Mouse (Mus musculus): Measurements from ENCODE around the gene Art3. TPM values are rescaled to one million over a fixed set of nuclear protein-coding genes. Genes with fewer than 3 reads are reported as not detected.

The Art3 gene
- total RNA-seq, 2 experiments from 2014 or later = 284 to 319 TPM

- peak; percentile 87 for DNase-seq
These were observed 50.1 kb downstream of the Art3 start for GRCm38 (mm10) chr5:92381550-92382348.

- DNase-seq = no peak
These were observed 50.7 kb downstream of the Art3 start for GRCm38 (mm10) chr5:92382349-92382679.

- DNase-seq = no peak
These were observed 52.1 kb downstream of the Art3 start for GRCm38 (mm10) chr5:92383747-92384146.

GRCm38 (mm10) chr5:92384855-92385254, 53.2 kb downstream of the Art3 start:
- no peak for DNase-seq

GRCm38 (mm10) chr5:92386102-92386501, 54.5 kb downstream of the Art3 start:
- no peak for DNase-seq

- DNase-seq = peak; percentile 72
These were observed 55.0 kb downstream of the Art3 start for GRCm38 (mm10) chr5:92386643-92387042.

GRCm38 (mm10) chr5:92387433-92387832, 55.8 kb downstream of the Art3 start:
- DNase-seq = peak; percentile 81

- no peak for DNase-seq
These were observed 58.4 kb downstream of the Art3 start for GRCm38 (mm10) chr5:92389977-92390376.

GRCm38 (mm10) chr5:92390615-92391014, 59.0 kb downstream of the Art3 start:
- no peak for DNase-seq

GRCm38 (mm10) chr5:92392542-92392941, 60.9 kb downstream of the Art3 start:
- no peak for DNase-seq

GRCm38 (mm10) chr5:92393863-92394262, 62.2 kb downstream of the Art3 start:
- no peak for DNase-seq

GRCm38 (mm10) chr5:92395764-92396163, 64.1 kb downstream of the Art3 start:
- no peak for DNase-seq

- no peak for DNase-seq
These were observed 64.8 kb downstream of the Art3 start for GRCm38 (mm10) chr5:92396476-92396875.

- peak; percentile 91 for DNase-seq
These were observed 66.5 kb downstream of the Art3 start for GRCm38 (mm10) chr5:92398153-92398552.

- DNase-seq = no peak
These were observed 71.2 kb downstream of the Art3 start for GRCm38 (mm10) chr5:92402816-92403215.

GRCm38 (mm10) chr5:92403562-92404399, 72.2 kb downstream of the Art3 start:
- no peak for DNase-seq

GRCm38 (mm10) chr5:92404400-92404678, 72.7 kb downstream of the Art3 start:
- no peak for DNase-seq

- DNase-seq = no peak
These were observed 77.9 kb downstream of the Art3 start for GRCm38 (mm10) chr5:92409361-92410155.

- no peak for DNase-seq
These were observed 78.9 kb downstream of the Art3 start for GRCm38 (mm10) chr5:92410486-92410885.

- DNase-seq = no peak
These were observed 80.0 kb downstream of the Art3 start for GRCm38 (mm10) chr5:92411461-92412140.

- DNase-seq = no peak
These were observed 81.8 kb downstream of the Art3 start for GRCm38 (mm10) chr5:92413271-92413981.

- no peak for DNase-seq
These were observed 82.4 kb downstream of the Art3 start for GRCm38 (mm10) chr5:92413982-92414375.
